Mouse (Mus musculus) retina, adult 2 months (tissue): ENCODE measurements around the gene Gm10197.
"Not testable (repeated sequence)": the region's sequence is repeated elsewhere in the genome, so short reads cannot be mapped to it uniquely, and the experiment has no call there.

Experiments
- DNase-seq: peaks from one replicate; pipeline ENCODE4 v3.0.0-alpha.2; 2012; ENCODE audit warnings: low read depth, low spot score

Gene Gm10197

DNA sequence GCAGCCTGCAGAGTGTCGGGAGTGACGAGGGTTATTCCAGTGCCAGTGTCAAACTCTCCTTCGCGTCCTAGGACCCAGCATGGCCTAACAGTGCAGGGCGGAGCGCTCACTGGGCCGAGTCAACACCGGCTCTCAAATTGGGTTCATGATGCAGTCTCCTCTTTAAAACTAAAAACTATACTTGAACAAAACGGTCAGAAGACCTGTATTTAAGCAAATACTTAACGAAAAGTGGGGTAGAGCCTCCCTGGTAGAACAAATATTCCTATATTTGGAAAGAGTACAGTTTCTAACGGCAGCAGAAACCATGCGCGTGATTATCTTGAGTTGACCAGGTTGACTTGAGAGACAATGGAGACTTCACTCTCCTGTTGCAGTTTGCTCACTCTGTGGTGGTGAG is at the start of gene Gm10197:
Gene Gm10197, minus strand, starts transcription at position 101 of the 400 bp plus-strand sequence.
- no peak for DNase-seq

- no peak for DNase-seq
Observed at GRCm38 (mm10) chr19:53420924-53421582, 49.5 kb upstream of the Gm10197 start.

DNA sequence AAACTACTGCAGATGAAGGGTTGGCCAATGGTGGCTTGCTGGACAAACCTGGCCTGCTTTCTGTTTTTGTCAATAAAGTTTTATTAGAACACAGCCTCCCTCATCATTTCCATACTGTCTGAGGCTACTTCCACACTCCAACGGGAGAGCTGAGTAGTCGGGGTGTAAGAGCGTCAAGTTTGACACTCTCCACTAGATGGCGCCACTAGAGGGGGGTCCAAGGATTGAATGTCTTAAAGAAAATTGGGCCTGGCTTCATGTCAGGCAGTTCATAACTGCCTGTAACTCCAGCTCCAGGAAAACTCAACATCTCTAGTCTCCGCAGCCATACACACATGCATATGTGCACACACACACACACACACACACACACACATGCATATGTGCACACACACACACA is 48.3 kb upstream of the Gm10197 start:
- DNase-seq = no peak

- DNase-seq = no peak
Observed at GRCm38 (mm10) chr19:53415198-53415597, 43.6 kb upstream of the Gm10197 start.

GRCm38 (mm10) chr19:53414650-53415049 is 43.1 kb upstream of the Gm10197 start:
- DNase-seq = no peak

DNA sequence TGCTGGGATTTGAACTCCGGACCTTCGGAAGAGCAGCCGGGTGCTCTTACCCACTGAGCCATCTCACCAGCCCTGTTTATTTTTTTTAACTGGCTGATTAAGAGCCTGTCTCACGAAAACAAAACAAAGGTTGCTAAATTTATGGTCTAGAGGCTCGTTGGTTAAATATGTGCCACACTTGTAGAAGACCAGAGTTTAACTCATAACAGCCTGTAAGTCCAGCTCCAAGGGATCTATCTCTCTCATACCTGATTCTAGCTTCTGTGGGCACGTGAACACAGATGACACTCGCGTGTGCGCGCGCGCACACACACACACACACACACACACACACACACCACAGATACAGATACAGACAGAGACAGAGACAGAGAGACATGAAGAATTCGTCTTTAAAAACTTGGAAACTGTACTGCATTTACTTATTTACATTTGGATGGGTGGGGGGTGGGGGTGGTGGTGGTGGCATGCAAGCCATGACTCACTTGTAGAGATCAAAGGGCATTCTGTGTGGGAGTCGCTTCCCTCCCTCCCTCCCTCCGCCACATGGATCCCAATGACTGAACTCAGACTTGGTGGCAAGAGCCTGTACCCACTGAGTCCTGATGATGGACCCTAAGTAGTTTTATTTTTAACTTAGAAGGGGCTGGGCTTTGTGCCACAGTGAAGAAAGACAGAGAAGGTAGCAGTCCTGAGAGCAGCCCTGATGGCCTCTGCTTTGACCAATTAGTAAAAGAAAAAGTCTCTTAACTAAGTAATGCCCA is 42.2 kb upstream of the Gm10197 start:
- DNase-seq = no peak

DNA sequence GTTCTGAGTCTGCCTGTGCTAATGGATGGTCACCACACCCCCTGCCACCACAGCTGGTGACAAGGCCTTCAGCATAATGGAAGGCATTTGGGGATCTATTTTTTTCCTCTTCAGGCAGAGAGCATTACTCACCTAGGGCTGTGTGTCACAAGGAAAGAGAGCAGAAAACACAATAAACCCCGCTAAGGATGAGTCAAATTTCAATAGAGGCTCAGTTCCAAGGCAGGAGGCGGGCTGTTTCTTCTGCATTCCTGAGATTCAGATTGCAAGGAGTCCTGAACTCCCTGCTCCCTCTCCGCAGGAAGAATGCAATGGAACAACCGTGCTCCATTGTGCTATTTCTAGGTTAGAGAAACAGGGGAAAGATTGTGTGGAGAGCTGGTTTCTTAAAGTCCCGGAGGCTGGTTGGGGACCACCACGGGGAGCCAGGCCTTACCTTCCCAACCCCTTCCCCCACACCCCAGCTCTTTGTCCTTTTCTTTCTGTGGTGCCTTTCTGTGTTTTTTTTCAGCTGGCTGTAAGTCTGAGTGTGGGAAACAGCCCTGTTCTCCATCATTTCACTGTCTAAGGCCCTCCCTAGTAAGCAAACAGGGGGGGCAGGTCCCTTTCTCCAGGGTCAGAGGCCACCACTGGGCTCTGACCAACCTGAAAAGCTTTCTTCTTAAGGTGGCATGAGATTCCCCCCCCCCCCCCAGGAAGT is 40.7 kb upstream of the Gm10197 start:
- DNase-seq = no peak

DNA sequence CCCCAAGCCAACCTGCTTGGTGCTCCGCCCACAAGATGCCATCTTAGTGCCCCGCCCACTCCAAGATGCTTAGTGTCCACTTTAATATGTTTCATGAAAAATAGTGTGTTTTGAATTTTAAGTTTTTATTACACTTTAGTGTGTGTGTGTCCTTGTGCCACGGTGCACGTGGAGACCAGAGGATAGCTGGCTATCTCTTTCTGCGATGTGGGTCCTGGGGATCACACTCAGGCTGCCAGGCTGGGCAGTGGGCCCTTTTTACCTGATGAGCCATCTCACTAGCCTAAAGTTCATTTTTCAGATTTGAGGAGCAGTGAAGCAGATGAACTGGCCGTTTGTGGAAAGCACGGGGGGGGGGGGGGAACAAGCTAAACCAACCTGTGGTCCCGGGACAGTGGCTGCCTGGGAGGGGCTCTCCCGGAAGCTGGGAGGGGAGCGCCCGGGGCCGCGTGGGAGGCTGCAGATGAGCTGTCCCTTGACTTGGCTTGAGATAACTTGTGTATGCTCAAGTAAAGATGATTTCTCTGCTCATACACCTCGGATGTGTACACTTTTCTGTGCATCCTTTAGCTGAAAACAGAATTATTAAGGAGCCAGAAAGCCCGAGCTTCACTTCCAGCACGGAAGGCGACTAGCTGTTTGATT is 38.2 kb upstream of the Gm10197 start:
- DNase-seq = no peak

- DNase-seq = no peak
Observed at GRCm38 (mm10) chr19:53408398-53408797, 36.8 kb upstream of the Gm10197 start.

DNA sequence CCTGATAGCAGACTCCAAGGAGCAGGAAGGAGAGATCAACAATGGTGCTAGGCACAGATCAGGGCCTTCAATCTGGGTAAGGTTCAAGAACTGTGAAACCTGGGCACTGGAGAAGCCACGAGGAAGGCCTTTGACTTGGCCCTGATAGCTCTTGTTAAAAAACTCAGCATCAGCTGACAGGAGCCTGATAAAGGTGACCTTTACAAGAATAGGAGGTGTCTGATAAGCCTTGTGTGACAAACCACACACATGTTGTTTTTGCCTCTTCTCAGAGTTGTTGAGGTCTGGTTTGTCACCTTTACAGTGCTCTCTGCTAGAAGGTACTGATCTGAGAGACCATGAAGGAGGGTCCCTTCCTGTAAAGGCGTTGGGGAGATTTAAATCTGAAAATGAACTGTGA is 35.8 kb upstream of the Gm10197 start:
- DNase-seq = no peak

- no peak for DNase-seq
Observed at GRCm38 (mm10) chr19:53405810-53406209, 34.2 kb upstream of the Gm10197 start.

GRCm38 (mm10) chr19:53404837-53405356 is 33.3 kb upstream of the Gm10197 start:
- no peak for DNase-seq

GRCm38 (mm10) chr19:53404219-53404836 is 32.8 kb upstream of the Gm10197 start:
- DNase-seq = no peak

GRCm38 (mm10) chr19:53402741-53403432 is 31.3 kb upstream of the Gm10197 start:
- no peak for DNase-seq

- DNase-seq = no peak
Observed at GRCm38 (mm10) chr19:53400332-53401110, 29.0 kb upstream of the Gm10197 start.

GRCm38 (mm10) chr19:53399213-53399612 is 27.6 kb upstream of the Gm10197 start:
- DNase-seq = no peak

GRCm38 (mm10) chr19:53397451-53398233 is 26.1 kb upstream of the Gm10197 start:
- DNase-seq = no peak

GRCm38 (mm10) chr19:53395805-53396204 is 24.2 kb upstream of the Gm10197 start:
- DNase-seq = not testable (repeated sequence)

- DNase-seq = not testable (repeated sequence)
Observed at GRCm38 (mm10) chr19:53394956-53395355, 23.4 kb upstream of the Gm10197 start.
